Mouse (Mus musculus): ENCODE measurements around the gene Thsd4.
"Not testable (repeated sequence)": the region's sequence is repeated elsewhere in the genome, so short reads cannot be mapped to it uniquely, and the experiment has no call there.

The Thsd4 gene

DNA sequence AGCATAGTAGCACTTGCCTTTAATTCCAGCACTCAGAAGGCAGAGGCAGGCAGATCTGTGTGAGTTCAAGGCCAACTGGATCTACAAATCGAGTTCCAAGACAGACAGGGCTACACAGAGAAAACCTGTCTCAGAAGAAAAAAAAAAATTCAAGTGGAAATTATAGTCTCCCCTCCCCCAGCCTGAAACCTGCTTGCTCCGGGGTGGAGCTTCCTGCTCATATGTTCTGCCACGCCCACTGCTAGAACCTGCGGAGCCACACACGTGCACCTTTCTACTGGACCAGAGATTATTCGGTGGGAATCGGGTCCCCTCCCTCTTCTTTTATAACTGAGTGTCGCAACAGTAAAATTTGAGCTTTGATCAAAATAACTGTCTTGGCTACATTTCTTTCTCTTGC is 586.0 kb downstream of the Thsd4 start:
- DNase-seq: not testable (repeated sequence)

GRCm38 (mm10) chr9:59930248-59930647 is 591.6 kb downstream of the Thsd4 start:
- DNase-seq: no peak
